Mouse (Mus musculus): ENCODE measurements around the gene Col4a2.

DNA sequence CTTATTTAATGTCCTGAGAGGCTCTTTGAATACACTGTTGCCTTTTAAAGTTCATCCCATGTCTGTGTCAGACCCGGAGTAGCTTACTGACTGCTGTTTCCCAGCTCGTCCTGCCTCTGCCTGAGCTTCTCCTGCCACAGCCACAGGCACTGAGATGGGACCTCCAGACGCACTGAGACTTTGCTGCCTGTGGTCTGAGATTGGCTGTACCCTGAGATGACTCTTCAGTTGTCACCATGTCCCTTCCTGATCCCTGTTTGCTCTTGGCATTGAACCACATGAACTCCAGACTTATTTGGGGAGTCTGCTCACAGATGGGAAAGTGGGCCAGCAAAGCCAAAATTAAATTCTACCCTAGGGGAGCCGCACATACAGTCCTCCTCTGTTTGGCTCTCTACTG is 54.1 kb downstream of the Col4a2 start:
- TF ChIP-seq CTCF (IDR thresholded peaks at IDR 0.05; ENCODE audit: extremely low read depth, insufficient read depth, insufficient read length, insufficient replicate concordance) = no peak
- TF ChIP-seq POLR2A (IDR thresholded peaks at IDR 0.05; ENCODE audit: low read depth, low read length) = no peak
